ENCODE assay signal across 14 mouse cellular contexts in genomic region chr12:54080996-54081395, GRCm38 (mm10).
"Had no signal": no experiment of that assay in that cellular context is flagged by ENCODE, and none has a peak within 500 bp of the region (broad histone marks: within the 10 kb centered on the region; RNA-seq: fewer than 3 reads in every experiment).

No protein-coding gene starts in this region.

- DNase-seq: cerebellum, adult 8-10 months; cerebellum, adult 9-10 months; cerebellum, postnatal 25 days; cerebellum, postnatal 36 days; embryo, embryonic 11 days; forebrain, postnatal 0 days; gastrocnemius, adult 2 months; gastrocnemius, postnatal 10 days; gastrocnemius, postnatal 14 days; gastrocnemius, postnatal 25 days; gastrocnemius, postnatal 36 days; heart, adult 11 months; heart, adult 18-20 months; heart, adult 2 months had no signal
